Mouse (Mus musculus) liver, embryonic 14.5 days (tissue): ENCODE results near the gene Selenot.

ENCODE experiments used
- CTCF ChIP-seq: IDR thresholded peaks from 2 replicates; pipeline ENCODE4 v1.5.1; 2016; ENCODE audit warnings: antibody characterized with exemption, low read depth, control low read depth
- EP300 ChIP-seq: IDR thresholded peaks from 2 replicates; pipeline ENCODE4 v1.6.1; 2016; ENCODE audit warnings: antibody characterized with exemption, low read depth

DNA sequence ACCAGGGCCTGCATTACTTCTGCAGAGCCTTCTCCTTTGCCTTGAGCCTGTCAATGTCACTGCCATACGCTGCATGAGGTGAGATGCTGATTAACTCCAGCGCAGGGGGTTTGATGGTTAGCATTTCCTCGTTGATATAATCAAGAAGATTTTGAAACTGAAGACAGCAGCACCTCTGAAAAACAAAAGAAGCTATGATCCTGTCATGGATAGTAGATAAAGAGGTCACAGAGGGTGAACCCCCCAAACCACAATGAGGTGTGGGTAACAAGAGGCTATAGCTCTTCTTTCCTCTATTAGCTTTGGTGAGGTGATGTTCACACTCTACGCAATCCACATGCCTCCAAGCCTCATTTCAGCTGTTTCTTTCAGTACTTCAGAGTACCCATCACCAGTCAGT, 48.5 kb downstream of the Selenot start:
- no peak for TF ChIP-seq CTCF
- no peak for TF ChIP-seq EP300
